Comparison of ENCODE assay signal across 9 mouse cellular contexts in the genomic region with DNA sequence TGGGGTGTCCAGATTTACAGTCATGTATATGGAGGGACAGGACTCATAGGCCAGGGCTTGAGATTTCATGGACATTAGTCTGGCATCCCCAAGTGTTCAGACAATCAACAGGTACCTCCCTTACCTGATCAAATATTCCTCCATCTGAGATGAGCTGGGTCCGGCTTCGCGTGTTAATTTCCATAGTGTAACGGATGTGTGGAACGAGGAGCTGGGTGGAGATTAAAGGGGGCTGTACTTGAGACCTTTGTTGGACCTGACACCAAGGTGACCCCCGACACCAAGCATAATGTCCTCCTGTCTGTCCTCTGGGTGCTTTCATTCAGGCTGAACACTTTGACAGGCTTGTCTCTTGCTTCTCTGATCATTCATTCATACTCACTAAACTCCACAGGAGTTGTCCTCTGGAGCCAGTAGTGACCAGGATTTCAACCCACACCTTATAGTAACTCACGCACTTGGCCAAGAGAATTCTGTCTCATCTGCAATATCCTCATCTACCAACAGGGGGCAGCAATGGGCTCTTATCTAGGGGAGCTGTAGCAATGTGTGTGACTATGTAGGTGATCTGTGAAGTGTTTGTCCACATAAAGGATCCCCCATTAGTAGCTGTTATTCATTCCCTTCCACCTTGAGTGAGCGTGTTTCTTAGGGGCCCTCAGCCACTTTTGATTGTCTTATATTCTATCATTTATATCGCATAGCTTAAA. TPM values are rescaled to one million over a fixed set of nuclear protein-coding genes. Genes with fewer than 3 reads are reported as not detected.
DNase-seq lines count a peak whose midpoint lies in the region; ATAC-seq and TF ChIP-seq lines count a peak whose summit lies in the region.
"Had no signal": no experiment of that assay in that cellular context is flagged by ENCODE, and none has a peak within 500 bp of the region (broad histone marks: within the 10 kb centered on the region; RNA-seq: fewer than 3 reads in every experiment).

No protein-coding gene starts in this region.

- no peaks in the 10 kb centered on the region for H3K4me1 ChIP-seq in kidney, embryonic 15.5 days
- peaks cover 27% of the 10 kb centered on the region for H3K4me1 ChIP-seq in E14TG2a.4 (replicated peaks; ENCODE audit: low read depth, low read length)
- H3K4me1 ChIP-seq: lung, embryonic 15.5 days had no signal

- H3K4me3 ChIP-seq in kidney, embryonic 15.5 days (replicated peaks) = no peak overlapping the region
- H3K4me3 ChIP-seq in E14TG2a.4 (replicated peaks; ENCODE audit: low read length) = no peak overlapping the region
- no peak overlapping the region for H3K4me3 ChIP-seq in layer of hippocampus, adult 2 months
- H3K4me3 ChIP-seq: lung, embryonic 15.5 days had no signal

- DNase-seq in kidney, adult 9 months = peak; percentile 80
- peak; percentile 80 for DNase-seq in ZHBTc4 (ENCODE audit: low read depth, low spot score)
- DNase-seq in embryo, embryonic 10 days (ENCODE audit: low spot score) = peak; percentile 60
- peak in 1 of 2 experiments; percentile 81 for DNase-seq in layer of hippocampus, adult 2 months (ENCODE audit: low spot score in 2 of 2)
- peak; percentile 70 to 75 for DNase-seq in natural killer cell, adult 2 months (ENCODE audit: low spot score in 2 of 2)

- H3K27me3 ChIP-seq in kidney, embryonic 15.5 days = peaks cover 56% of the 10 kb centered on the region
- peaks cover 29% of the 10 kb centered on the region for H3K27me3 ChIP-seq in E14TG2a.4 (ENCODE audit: insufficient read depth, low read length)

- H3K36me3 ChIP-seq in kidney, embryonic 15.5 days = no peaks in the 10 kb centered on the region
- no peaks in the 10 kb centered on the region for H3K36me3 ChIP-seq in E14TG2a.4 (ENCODE audit: insufficient read depth, low read length)
- H3K36me3 ChIP-seq: lung, embryonic 15.5 days had no signal

- no peak overlapping the region for H3K4me2 ChIP-seq in kidney, embryonic 15.5 days
- H3K4me2 ChIP-seq: lung, embryonic 15.5 days had no signal

- H3K27ac ChIP-seq in kidney, embryonic 15.5 days = no peak overlapping the region
- H3K27ac ChIP-seq in layer of hippocampus, adult 2 months = no peak overlapping the region
- H3K27ac ChIP-seq: lung, embryonic 15.5 days had no signal

- no peak for ATAC-seq in kidney, embryonic 15.5 days (replicated peaks; ENCODE audit: low FRiP score)
- no peak for ATAC-seq in erythroid progenitor cell, adult 5-6 weeks (replicated peaks; ENCODE audit: low FRiP score, poor library complexity, severe bottlenecking)

- 50% methylated on average over 9 of the region's 9 CpGs for WGBS in kidney, embryonic 15.5 days

- TF ChIP-seq CTCF in E14TG2a.4 (conservative IDR thresholded peaks at IDR 0.05; ENCODE audit: low read length) = peak; percentile 90
- peak; percentile 91 for TF ChIP-seq CTCF in layer of hippocampus, adult 2 months (conservative IDR thresholded peaks at IDR 0.05)

- H3K9me3 ChIP-seq in kidney, embryonic 15.5 days (replicated peaks) = no peaks in the 10 kb centered on the region
- no peaks in the 10 kb centered on the region for H3K9me3 ChIP-seq in E14TG2a.4 (ENCODE audit: low read length)
- H3K9me3 ChIP-seq: lung, embryonic 15.5 days had no signal

- H3K9ac ChIP-seq in kidney, embryonic 15.5 days = no peak overlapping the region
- H3K9ac ChIP-seq: lung, embryonic 15.5 days had no signal

RNA-seq across cellular contexts. Expression of gene Rnasek, which starts 7.6 kb away (rescaled TPM):
- 203 and 212 TPM in 2 replicates for polyA plus RNA-seq in kidney, embryonic 15.5 days (2015; fragmentation: Nextera tagmentation; extraction: Ambion mirVana)
- total RNA-seq in layer of hippocampus, adult 2 months (2021) = 100 to 1,000 TPM; 272 to 278 TPM
- total RNA-seq in erythroid progenitor cell, adult 5-6 weeks (2015; ENCODE audit: low replicate concordance) = 167 and 191 TPM in 2 replicates
- total RNA-seq in erythroid progenitor cell, adult 5-6 weeks (2017; ENCODE audit: low replicate concordance) = 21.3 and 24.1 TPM in 2 replicates

RNA-seq across cellular contexts. Expression of gene Gm21988, which starts 7.7 kb away (rescaled TPM):
- polyA plus RNA-seq in kidney, embryonic 15.5 days (2015; fragmentation: Nextera tagmentation; extraction: Ambion mirVana) = 10.4 and 13.0 TPM in 2 replicates
- total RNA-seq in layer of hippocampus, adult 2 months (2021) = 1 to 10 TPM; 3.9 to 4.3 TPM
- total RNA-seq in erythroid progenitor cell, adult 5-6 weeks (2015; ENCODE audit: low replicate concordance) = not detected in 2 replicates
- 4.1 TPM in 1 of 2 replicates, not detected in the other for total RNA-seq in erythroid progenitor cell, adult 5-6 weeks (2017; ENCODE audit: low replicate concordance)

RNA-seq across cellular contexts. Expression of gene Alox12, which starts 7.9 kb away (rescaled TPM):
- polyA plus RNA-seq in kidney, embryonic 15.5 days (2015; fragmentation: Nextera tagmentation; extraction: Ambion mirVana) = 5.5 and 6.2 TPM in 2 replicates
- total RNA-seq in layer of hippocampus, adult 2 months (2021) = under 1 TPM; 0.13 to 0.27 TPM
- total RNA-seq in erythroid progenitor cell, adult 5-6 weeks (2015; ENCODE audit: low replicate concordance) = 1.7 TPM in 1 of 2 replicates, not detected in the other
- 1.0 TPM in 1 of 2 replicates, not detected in the other for total RNA-seq in erythroid progenitor cell, adult 5-6 weeks (2017; ENCODE audit: low replicate concordance)

RNA-seq across cellular contexts. Expression of gene 0610010K14Rik, which starts 9.6 kb away (rescaled TPM):
- 178 and 179 TPM in 2 replicates for polyA plus RNA-seq in kidney, embryonic 15.5 days (2015; fragmentation: Nextera tagmentation; extraction: Ambion mirVana)
- 10 to 100 TPM; 43.8 to 48.7 TPM for total RNA-seq in layer of hippocampus, adult 2 months (2021)
- 31.4 and 102 TPM in 2 replicates for total RNA-seq in erythroid progenitor cell, adult 5-6 weeks (2015; ENCODE audit: low replicate concordance)
- total RNA-seq in erythroid progenitor cell, adult 5-6 weeks (2017; ENCODE audit: low replicate concordance) = 14.5 and 24.2 TPM in 2 replicates

RNA-seq across cellular contexts. Expression of gene Bcl6b, which starts 17.7 kb away (rescaled TPM):
- 26.9 and 28.4 TPM in 2 replicates for polyA plus RNA-seq in kidney, embryonic 15.5 days (2015; fragmentation: Nextera tagmentation; extraction: Ambion mirVana)
- total RNA-seq in layer of hippocampus, adult 2 months (2021) = 1 to 10 TPM in 1 of 2 experiments, under 1 TPM in 1; 0.83 to 1.4 TPM
- total RNA-seq in erythroid progenitor cell, adult 5-6 weeks (2015; ENCODE audit: low replicate concordance) = 1.8 TPM in 1 of 2 replicates, not detected in the other
- 0.61 and 2.3 TPM in 2 replicates for total RNA-seq in erythroid progenitor cell, adult 5-6 weeks (2017; ENCODE audit: low replicate concordance)
